Mouse (Mus musculus): ENCODE results near the gene Rnf220. TPM values are rescaled to one million over a fixed set of nuclear protein-coding genes. Genes with fewer than 3 reads are reported as not detected.

Rnf220 gene
- 100 to 1,000 TPM; 193 to 218 TPM for total RNA-seq (2021)

DNA sequence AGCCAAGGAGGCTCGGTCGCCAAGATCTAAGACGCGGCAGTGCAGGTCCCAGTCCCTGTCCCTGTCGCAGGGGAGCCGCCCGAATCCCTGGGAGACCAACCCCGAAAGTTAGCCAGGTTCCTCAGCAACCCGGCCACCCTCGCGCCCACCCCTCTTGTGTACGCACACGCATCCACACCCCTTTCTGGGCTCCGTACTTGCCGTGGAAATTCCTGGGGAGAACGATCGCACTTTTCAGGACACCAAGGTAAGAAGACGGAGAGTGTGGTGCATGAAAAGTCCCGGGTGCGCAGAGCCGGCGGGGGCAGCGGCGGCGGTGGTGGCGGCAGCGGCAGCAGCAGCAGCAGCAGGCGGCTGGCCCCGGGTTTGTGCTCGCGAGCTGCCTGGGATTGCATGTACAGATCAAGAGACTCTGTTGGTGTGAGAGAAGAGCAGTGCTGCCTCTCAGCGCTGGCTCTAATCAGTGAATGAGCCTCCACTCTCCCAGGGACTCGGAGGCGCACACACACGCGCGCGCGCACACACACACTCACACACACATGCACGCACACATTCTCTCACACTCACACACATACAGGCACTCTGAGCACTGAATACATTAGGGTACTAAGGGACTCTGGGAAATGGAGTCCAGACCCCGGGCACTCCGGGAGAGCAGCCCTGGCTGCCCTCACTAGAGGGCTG lies at the start of gene Rnf220:
Gene Rnf220, minus strand, starts transcription at position 571 of the 684 bp plus-strand sequence.
- intact Hi-C loops (cut with DNase I), result no loop called here
- peak; percentile 40 to 45 for DNase-seq (ENCODE audit: low spot score in 2 of 2)

DNA sequence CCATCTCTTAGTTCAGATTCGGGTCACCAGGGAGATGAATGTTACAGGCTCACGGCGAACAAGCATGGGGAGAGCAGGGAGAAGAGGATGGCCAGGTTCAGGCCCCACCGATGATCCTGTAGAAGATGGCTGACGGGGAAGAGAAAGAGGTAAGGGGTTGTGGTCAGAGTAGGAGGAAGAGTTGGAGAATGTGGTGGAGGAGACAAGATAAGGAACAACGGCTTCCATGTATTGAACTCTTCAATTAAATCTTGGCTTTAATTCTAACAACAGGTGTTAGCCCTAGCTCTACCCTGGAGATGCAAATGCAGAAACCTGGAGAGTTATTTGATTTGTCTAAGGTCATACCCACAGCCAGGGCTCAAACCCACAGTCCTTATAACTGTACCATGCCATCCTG lies 49.8 kb upstream of the Rnf220 start:
- intact Hi-C loops (cut with DNase I), result no loop called here

DNA sequence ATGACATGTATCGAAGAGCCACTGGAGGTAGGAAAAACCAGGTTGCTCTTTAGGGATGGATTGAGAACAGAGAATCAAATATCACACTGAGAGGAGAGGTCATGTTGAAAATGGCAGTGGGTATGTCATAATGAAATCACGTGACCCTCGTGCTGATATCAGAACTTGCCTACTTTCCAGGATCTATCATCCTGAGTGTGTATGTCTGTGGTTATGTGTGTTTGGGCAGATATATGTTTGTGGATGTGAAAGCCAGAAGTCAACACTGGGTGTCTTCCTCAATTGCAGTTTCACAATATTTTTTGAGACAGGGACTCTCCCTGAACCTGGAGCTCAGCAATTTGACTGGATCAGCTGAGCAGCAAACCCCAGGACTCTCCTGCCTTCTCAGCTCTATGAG lies 48.6 kb upstream of the Rnf220 start:
- intact Hi-C loops (cut with DNase I), result no loop called here

More for the DNA sequence above, 49.8 kb upstream of the Rnf220 start:
- DNase-seq (ENCODE audit: low spot score in 2 of 2), result no peak

DNA sequence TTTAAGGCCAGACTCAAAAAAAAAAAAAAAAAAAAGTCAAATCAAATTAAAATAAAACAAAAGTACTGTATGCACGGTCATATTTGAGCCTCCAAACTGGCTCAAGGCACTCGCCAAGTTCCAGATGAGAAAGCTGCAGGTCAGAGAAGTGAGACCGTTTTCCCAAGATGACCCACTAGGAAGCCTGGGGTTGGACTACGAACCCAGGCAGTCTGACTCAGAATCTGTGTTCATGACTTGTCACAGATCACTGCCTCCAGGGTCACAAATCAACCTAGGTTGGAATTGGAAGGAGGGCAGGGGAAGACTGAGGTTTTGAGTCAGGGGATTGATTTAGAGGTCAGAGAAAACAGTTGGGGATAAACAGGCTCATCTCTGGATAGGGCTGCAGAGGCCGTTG lies 43.7 kb upstream of the Rnf220 start:
- intact Hi-C loops (cut with DNase I), result no loop called here
- no peak for DNase-seq (ENCODE audit: low spot score in 2 of 2)

More for the DNA sequence above, 48.6 kb upstream of the Rnf220 start:
- DNase-seq (ENCODE audit: low spot score in 2 of 2), result no peak

GRCm38 (mm10) chr4:117539329-117539980 lies 42.6 kb upstream of the Rnf220 start:
- DNase-seq (ENCODE audit: low spot score in 2 of 2), result no peak
- intact Hi-C loops (cut with DNase I), result no loop called here

DNA sequence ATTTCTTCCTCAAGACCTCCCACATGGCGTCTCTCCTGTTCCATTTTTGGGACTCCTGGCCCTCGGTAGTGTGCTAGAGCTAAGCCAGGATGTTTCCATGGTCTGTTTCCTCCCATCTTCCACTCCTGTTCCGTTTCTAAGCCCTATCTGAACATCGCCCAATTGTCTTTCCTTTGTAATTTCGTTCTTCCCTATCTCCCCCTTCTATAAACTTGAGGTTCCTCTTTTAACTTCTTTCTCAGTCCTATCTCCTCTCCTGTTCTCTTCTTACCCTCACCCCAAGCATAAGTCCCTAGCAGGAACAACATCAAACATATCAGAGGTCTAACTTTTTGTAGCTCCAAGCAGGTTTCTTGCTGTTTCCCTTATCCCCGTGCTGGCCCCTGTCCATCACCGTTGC lies 40.1 kb upstream of the Rnf220 start:
- intact Hi-C loops (cut with DNase I), result no loop called here
- DNase-seq (ENCODE audit: low spot score in 2 of 2), result no peak

GRCm38 (mm10) chr4:117535496-117536200 lies 38.8 kb upstream of the Rnf220 start:
- intact Hi-C loops (cut with DNase I), result no loop called here
- DNase-seq (ENCODE audit: low spot score in 2 of 2), result no peak

- no peak for DNase-seq (ENCODE audit: low spot score in 2 of 2)
- intact Hi-C loops (cut with DNase I), result loop anchor here (2.0 kb wide), 2 partner anchors 207 to 259 kb away; no protein-coding TSS in a partner anchor
Observed at GRCm38 (mm10) chr4:117529843-117530242, 33.0 kb upstream of the Rnf220 start.

DNA sequence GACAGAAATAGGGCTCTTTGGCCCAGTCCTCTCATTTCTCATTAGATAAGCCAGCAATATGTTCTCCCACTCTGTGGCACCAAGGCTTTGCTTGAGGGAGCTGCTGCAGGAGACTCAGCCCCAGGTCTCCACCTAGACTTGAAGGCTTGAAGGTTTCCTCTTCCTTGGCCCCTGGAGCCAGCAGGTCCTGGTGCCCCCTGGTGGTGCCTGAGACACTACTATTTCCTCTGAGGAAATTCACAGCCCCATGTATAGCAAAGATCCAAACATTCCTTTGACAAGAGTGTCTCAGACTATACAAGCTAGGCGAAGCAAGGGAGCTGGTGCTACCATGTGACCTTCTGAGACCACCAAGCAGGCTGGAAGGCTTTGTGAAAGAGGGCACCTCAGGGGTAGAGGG lies 31.1 kb upstream of the Rnf220 start:
- intact Hi-C loops (cut with DNase I), result loop anchor here (2.0 kb wide), 2 partner anchors 205 to 257 kb away; no protein-coding TSS in a partner anchor

GRCm38 (mm10) chr4:117527116-117527899 lies 30.5 kb upstream of the Rnf220 start:
- intact Hi-C loops (cut with DNase I), result no loop called here
- no peak for DNase-seq (ENCODE audit: low spot score in 2 of 2)

More for the DNA sequence above, 31.1 kb upstream of the Rnf220 start:
- DNase-seq (ENCODE audit: low spot score in 2 of 2), result peak in 1 of 2 experiments; percentile 12

DNA sequence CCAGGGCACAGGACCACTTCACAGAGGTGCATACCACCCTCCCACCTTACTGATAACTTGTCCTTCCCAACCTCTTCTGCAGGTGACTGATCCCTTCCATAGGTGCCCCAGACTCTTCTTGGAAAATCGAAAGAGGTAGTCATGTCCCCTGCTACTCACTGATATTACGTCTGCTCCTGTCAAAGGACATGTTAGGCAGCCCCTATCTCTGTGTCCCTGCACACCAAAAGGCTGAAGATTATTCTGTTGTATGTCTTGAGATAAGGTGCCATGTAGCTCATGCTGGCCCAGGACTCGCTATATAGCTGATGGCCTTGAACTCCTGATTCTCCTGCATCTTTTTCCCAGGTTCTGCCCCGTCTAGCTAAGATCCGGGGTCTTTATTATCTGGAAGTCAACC lies 29.1 kb upstream of the Rnf220 start:
- intact Hi-C loops (cut with DNase I), result no loop called here

DNA sequence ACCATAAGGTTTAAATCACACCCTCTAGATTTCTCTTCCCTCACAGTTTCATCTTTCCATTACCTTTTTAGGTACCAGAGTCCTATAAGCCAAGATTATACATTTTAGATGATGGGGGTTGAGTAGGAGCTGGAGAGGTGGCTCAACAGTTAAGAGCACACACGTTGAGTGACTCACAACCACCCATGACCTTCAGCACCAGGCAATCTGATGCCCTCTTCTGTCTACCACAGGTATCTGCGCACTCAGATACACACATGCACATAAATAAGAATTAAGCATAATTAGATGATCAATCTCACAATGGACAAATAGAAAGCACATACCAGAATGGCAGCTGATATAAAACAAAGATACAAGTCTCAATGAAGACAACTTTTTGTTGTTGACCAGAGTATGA lies 24.5 kb upstream of the Rnf220 start:
- intact Hi-C loops (cut with DNase I), result no loop called here

More for the DNA sequence above, 29.1 kb upstream of the Rnf220 start:
- no peak for DNase-seq (ENCODE audit: low spot score in 2 of 2)

DNA sequence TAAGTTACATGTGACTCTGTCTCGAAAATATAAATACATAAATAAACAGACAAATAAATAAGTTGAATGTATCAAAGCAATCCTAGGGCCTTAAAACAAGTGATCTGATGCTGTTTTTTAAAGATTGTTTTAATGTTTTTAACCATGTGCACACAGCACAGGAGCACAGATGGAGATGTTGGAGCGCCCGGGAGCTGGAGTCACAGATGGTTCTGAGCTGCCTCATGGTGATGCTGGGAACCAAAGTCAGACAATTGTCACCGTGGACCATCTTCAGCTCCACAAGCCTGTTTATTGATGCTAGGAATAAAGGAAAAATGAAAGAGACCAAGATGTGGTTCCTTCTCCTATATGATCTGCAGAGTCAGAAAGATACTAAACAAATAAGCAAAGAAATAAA lies 21.4 kb upstream of the Rnf220 start:
- intact Hi-C loops (cut with DNase I), result no loop called here
- DNase-seq (ENCODE audit: low spot score in 2 of 2), result no peak

More for the DNA sequence above, 24.5 kb upstream of the Rnf220 start:
- no peak for DNase-seq (ENCODE audit: low spot score in 2 of 2)

DNA sequence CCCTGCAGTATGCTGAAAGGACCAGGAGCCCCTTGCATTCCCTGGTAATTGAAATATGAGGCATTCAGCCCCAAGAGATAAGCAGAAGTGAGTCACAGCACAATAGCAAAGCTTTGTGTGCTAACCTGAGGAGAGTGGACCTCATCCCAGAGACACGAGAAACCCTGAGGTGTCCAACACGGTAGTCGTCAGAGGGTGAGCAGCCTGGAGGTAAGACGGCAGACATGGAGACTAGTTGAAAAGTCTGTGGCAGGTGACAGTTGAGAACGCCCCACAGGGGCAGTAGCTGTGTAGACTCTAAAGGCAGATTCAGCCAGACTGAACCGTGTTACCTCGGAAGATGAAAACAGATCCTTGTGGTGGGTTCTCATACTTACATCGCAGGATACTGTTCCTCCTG lies 2.2 kb upstream of the Rnf220 start:
- intact Hi-C loops (cut with DNase I), result no loop called here
- no peak for DNase-seq (ENCODE audit: low spot score in 2 of 2)

DNA sequence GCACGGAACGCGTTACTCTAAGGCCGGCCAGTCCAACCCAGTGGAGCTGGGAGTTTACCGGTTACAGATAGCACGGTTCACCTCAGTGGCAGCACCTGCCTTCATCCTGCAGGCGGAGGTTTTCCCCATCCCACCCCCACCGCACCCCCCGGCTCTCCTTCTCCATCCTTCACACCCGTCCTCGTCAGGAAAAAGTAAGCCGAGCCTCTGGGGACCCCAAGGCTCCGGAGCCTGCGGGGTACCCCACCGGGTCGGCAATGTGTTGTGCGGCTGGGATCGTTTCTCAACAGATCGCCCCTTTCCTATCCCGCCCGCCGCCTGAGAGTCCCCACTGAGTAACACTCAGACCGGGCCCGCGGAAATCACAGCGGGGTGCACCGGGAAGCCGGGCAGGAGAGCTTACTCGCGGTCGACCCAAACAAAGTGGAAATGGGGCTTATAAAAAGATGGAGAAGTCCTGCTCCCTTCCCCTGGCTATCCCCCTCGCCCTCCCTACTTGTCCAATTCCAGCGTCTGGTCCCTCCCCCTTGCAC lies 917 bp downstream of the Rnf220 start:
- DNase-seq (ENCODE audit: low spot score in 2 of 2), result no peak
- intact Hi-C loops (cut with DNase I), result no loop called here

DNA sequence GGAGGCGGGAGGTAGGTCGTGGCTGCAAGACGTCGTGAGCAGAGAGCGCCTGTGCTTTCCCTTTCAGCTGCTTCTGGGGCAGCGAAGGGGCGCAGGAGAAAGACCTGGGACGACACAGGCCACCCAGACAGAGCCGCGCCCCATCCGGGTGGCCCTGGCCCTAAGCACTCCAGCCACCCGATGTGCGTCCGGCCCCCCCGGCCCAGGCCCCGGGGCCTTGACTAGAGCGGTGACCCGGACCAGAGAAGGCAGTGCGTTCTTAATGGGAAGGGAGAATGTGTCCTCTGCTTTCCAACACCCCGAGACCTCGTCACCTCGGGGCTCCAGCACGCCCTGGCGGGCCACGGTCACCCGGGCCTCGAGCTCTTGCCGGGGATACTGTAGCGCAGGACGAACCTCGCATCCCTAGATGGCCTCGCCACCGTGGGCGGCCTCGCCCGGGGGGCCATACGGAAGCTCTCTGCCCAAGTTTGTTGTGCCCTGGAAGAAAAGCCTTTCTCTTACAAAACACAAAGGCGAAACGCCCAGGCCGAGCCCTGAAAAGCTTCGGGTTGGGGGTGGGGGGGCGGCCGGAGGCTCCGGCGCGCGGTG lies 1.8 kb downstream of the Rnf220 start:
- DNase-seq (ENCODE audit: low spot score in 2 of 2), result peak in 1 of 2 experiments; percentile 13
- intact Hi-C loops (cut with DNase I), result no loop called here

- peak in 1 of 2 experiments; percentile 21 for DNase-seq (ENCODE audit: low spot score in 2 of 2)
- intact Hi-C loops (cut with DNase I), result no loop called here
Observed at GRCm38 (mm10) chr4:117493905-117494851, 2.7 kb downstream of the Rnf220 start.

DNA sequence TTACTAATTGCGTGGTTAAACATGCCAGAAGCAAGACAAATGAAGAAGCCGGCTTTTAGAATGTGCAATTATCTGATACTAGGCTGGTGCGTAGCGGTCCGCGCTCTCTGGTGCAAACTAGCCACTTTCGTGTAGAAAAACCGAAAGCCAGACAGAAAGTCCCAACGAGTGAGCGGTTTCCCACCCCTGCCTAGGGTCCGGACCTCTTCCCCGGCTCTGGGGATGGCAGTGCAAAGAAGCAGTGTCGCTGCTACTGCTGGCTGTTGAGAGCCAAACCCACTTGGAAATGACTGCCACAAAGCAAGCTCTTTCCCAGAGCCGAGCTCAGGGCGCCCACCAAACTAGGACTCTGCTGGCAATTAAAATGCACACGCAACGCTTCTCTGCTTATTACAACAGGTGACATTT lies 3.7 kb downstream of the Rnf220 start:
- peak; percentile 8 to 18 for DNase-seq (ENCODE audit: low spot score in 2 of 2)
- intact Hi-C loops (cut with DNase I), result no loop called here

Measured in left cerebral cortex, postnatal 36 days (tissue).